Mouse (Mus musculus) megakaryocyte, adult 5-6 weeks (primary cell): ENCODE measurements around the gene Ppp1r9a. TPM values are rescaled to one million over a fixed set of nuclear protein-coding genes. Genes with fewer than 3 reads are reported as not detected.

Experiments used
- ATAC-seq: 2 replicates; pipeline ENCODE4 v1.8.0; 2016; ENCODE audit warnings: mild to moderate bottlenecking, inconsistent platforms; ENCODE audit not compliant: poor library complexity, severe bottlenecking
- total RNA-seq, 2 experiments: library from RNA; stranded (forward) in 1 of 2; stranded (reverse) in 1 of 2; fragments of 153-499, 151-499 nt in 1 of 2; fragments of 221-1000, 200-1000 nt in 1 of 2; gene quantifications; 2 replicates each; pipeline versions ENCODE4 v1.2.3 to v1.2.4; 2015 to 2017

The Ppp1r9a gene
- total RNA-seq, 2 experiments from 2014 or later = 0.13 to 0.40 TPM

DNA sequence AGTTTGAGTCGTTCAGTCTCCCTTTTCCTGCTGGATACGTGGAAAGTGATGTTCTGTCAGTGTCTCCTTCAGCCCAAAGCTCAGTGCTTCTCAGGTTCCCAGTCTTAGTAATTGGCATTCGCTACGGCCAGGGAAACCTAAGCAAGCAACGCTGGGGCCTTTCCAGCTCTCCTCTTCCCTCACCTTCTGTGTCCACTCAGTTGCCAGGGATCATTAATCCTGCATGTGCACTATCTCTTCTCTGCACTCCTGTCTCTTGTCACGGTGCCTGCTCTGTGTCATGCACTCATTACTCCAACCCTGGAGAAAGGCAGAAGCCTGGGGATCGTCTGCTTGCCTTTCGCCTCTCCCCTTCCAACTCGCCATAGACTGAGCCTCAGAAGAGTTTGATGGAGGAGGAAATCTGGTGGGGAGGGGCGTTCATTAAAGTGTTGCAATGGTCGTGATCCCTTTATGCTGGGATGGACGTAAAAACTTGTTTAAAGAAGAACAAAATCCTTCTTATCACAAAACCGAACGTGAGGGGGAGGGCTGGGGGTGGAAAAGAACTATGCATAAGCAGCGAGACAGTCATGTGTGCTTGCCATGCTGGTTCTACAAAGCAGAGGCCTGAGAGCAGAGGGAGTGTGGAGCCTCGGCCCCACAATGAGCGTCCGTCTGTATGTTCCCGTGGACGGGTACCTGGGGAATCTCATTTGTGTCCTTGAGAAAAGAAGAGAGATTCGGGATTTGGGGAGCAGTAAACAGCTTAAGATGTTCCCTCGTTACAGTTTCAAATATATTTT, 103.0 kb downstream of the Ppp1r9a start:
- no peak for ATAC-seq

DNA sequence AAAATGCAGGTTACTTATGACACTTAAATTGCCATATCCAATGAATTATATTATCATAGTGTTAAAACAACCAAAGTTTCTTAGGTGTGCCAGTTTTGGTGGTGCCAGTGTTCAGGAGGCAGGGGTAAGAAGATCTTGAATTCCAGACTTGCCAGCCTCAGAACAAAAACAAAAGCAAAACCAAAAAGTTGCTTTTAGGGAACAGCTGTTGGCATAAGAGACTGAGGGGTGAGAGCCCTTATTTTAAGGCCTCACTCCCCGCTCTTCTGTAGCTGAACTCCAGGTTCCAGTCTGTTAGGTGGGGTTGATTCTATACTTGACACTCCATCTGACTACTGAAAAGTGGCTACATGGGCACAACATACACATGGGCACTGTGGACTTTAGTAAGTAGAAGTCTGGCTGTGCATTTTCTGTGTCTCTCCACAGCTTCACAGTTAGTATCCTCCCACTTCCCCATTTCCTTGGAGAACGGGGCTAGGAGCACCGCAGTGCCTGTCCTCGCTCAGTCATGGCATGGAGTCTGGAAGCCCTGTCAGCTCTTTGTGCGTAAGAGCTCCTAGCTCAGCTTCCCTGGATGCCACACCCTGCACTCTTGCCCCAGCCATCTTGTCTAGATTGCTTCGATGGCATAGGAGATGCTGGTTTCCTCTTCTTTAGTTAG, 103.7 kb downstream of the Ppp1r9a start:
- ATAC-seq = peak; percentile 86

GRCm38 (mm10) chr6:5008166-5008565, 105.4 kb downstream of the Ppp1r9a start:
- no peak for ATAC-seq

- no peak for ATAC-seq
These were observed 105.9 kb downstream of the Ppp1r9a start for GRCm38 (mm10) chr6:5008603-5009002.

DNA sequence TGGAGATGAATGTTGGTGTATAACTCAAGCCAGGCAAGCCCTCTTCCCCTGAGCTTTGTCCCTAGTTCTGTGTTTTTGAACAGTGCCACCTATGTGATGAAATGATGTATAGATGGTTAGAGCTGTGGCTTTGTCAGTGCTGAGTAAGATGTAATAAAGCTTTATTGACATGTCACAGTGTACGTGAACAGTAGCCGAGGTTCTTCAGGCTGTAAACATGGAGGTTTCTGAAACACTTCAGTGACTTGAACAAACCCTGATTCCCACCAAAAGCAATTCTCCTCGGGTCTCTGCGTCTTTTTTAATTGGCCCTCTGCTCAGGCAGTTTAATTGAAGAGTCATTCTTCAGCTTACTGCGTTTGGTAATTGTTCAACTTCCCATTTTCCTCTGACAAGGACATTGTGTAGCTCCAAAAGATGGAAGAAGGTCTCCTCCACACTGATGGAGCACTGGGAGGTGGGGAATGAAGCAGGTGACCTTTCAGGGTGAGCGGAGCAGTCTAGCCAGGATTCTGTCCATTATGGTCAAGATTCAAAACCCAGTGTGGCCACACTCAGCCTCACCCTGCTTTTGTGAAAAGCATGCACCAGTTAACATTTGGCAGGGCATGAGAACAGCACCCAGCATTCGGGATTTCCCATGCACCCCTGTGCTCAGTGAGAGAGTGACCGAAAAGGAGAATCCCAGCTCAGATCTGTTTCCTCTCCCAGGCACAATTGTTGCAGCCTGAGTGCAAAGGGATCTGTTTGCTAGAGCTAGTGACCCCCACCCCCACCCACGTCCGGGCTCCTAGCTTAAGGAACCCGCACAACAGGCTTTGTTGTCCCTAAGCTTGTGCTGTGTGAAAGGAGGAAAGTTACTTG, 108.1 kb downstream of the Ppp1r9a start:
- ATAC-seq = 0 out of 2 replicates have a peak, but pooled peaks have one; percentile 13

DNA sequence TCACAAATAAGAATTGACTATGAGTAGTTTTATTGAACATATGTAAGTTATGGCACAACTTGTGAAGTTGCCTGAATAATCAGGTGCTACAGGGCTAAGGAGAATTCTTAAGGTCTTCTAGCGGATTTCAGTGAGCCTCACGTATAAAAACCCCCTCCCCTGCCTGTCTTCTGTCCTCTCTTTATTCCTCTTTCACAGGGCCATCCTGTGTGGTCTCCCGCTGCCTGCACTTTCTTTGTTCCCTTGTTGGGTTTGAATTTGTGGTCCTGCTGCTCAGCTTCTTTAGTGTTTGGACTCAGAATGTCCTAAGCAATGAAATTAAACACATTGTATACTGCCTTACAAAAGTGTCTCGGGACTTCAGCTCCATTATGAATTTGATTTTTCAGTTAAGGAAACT, 110.1 kb downstream of the Ppp1r9a start:
- ATAC-seq = no peak

- no peak for ATAC-seq
These were observed 111.8 kb downstream of the Ppp1r9a start for GRCm38 (mm10) chr6:5014567-5014966.

- ATAC-seq = no peak
These were observed 112.5 kb downstream of the Ppp1r9a start for GRCm38 (mm10) chr6:5015173-5015572.

- ATAC-seq = no peak
These were observed 115.3 kb downstream of the Ppp1r9a start for GRCm38 (mm10) chr6:5017945-5018511.

GRCm38 (mm10) chr6:5019208-5019607, 116.5 kb downstream of the Ppp1r9a start:
- ATAC-seq = no peak

- peak; percentile 78 for ATAC-seq
These were observed 117.3 kb downstream of the Ppp1r9a start for GRCm38 (mm10) chr6:5019969-5020368.

- ATAC-seq = no peak
These were observed 117.8 kb downstream of the Ppp1r9a start for GRCm38 (mm10) chr6:5020510-5020909.

DNA sequence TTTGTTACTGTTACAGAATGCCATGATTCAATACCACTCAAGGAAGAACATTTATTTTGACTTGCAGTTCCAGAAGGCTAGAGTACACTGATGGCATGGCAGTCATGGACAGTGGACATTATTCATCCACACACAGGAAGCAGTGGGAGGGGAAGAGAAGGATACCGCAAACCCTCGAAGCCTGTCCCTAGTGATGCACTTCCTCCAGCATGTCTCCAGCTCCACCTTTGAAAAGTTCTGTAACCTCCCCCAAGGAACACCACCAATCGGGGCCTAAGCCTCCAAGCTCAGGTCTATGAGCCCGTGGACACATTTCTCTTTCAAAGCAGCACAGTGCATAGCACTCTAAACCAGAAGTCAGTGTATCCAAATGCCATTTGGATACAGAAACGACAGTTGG, 120.0 kb downstream of the Ppp1r9a start:
- ATAC-seq = peak; percentile 61; the same call in 1 of the 2 replicates

DNA sequence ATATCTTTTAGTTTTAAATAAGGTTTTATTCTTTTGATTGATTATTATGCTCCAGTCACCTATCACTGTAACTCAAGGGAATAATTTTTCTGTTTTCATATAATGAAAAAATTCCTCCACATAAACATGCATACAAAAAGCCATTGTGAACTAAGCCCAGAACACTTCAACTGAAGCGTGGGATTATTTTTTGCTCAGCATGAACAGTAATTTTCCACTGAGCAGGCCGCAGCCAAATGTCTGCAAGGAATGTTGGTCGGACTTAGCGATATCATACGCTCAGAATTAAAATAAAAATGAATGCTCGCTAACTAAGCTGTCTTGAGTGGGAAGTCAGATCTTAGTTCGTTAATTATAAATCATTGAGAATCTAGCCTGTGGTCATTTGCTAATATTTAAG, 122.2 kb downstream of the Ppp1r9a start:
- no peak for ATAC-seq

- no peak for ATAC-seq
These were observed 124.1 kb downstream of the Ppp1r9a start for GRCm38 (mm10) chr6:5026772-5027171.

DNA sequence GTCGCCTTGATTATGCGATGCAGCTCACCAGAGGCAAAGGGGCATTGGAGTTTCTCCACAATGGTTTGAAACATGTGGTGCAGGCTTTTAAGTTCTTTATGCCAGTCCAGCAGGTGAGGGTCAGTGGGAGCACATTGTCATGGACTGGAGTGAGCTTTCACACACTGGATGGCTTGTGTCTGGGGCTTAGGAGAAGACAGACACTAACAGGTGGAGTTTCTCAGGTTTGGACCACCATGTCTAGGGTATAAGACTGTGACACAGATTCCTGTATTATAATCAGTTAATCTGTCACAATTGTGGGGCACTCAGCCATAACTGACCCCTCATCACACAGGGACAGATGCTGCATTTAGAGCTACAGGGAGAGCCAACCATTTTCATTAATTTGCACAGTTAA, 124.5 kb downstream of the Ppp1r9a start:
- no peak for ATAC-seq

- ATAC-seq = no peak
These were observed 125.1 kb downstream of the Ppp1r9a start for GRCm38 (mm10) chr6:5027801-5028200.

GRCm38 (mm10) chr6:5029205-5029927, 126.6 kb downstream of the Ppp1r9a start:
- ATAC-seq = no peak

DNA sequence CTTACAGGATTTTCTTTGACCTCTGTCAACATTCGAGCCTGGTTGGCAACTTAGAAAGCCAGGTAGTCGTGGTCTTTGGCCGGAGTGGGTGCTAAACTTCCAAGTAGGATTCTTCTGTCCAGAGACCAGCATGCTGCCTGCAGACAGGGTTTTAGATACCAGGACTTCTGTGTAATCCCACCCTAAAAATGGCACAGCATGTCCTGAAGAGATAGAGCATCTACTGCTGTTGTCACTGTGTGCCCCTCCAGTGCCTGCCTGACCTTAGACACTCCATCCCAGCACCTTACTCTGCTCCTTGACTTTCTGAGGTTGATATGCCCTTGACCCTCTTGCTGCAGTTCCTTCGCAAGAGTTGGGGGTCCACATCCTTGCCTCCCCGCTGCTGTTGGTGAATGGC, 127.2 kb downstream of the Ppp1r9a start:
- no peak for ATAC-seq

DNA sequence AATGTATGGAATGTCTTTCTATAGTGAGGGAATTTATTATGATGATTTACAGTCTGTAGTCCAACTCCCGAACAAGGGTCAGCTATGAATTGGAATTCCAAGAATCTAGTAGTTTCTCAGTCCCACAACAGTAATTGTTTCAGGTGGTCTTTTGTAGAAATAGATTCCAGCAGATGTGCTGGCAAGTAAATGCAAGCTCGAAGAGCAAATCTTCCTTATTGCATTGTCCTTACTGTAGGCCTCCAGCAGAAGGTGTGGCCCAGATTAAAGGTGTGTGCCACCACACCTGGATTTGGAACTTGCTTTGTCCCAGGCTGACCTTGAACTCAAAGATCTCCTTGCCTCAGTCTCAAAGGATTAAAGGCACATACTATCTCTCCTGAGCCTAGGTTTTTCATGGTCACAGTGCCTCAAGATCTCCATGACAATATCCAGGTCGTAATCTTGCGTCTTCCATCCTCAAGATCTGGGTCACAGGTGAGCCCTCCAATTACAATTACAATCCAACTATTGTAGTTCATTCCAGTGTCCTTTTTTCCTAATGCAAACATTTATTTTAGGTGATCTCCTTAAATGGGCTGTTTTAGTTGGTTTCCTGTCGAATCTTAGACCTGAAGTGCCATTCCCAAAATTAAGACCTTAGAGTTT, 130.4 kb downstream of the Ppp1r9a start:
- ATAC-seq = no peak
